Mouse (Mus musculus): ENCODE data around the gene Tgm5.
"Not testable (repeated sequence)": the region's sequence is repeated elsewhere in the genome, so short reads cannot be mapped to it uniquely, and the experiment has no call there.

The Tgm5 gene

DNA sequence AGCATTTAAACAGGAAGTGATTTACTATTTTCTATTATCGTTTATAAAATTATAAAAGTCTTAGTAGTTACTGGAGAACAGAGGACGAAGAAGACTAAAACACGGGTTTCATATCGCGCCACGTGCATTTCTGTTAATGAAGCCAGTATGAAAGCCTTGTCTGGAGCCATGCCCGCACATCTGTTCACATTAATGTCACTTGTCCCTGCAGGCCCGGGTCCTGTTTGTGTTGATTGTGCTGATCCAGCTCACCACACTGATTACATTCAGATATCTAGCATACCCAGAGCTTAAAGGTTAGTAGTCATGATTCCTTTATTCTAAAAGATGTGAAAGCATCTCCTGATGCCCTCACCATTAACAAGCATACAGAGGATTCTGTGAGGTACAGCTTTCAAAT lies 86.8 kb downstream of the Tgm5 start:
- in situ Hi-C loops (cut with MboI; ENCODE audit: low pct_unique_long_range_greater_than_20kb in 1 of 2, low sequenced_read_pairs in 2 of 2, unreplicated experiment in 1 of 2): no loop called here

GRCm38 (mm10) chr2:120996607-120997006 lies 89.0 kb downstream of the Tgm5 start:
- in situ Hi-C loops (cut with MboI; ENCODE audit: low pct_unique_long_range_greater_than_20kb in 1 of 2, low sequenced_read_pairs in 2 of 2, unreplicated experiment in 1 of 2): not testable (repeated sequence)
